Mouse (Mus musculus): ENCODE data around the gene Tmem203. TPM values are rescaled to one million over a fixed set of nuclear protein-coding genes. Genes with fewer than 3 reads are reported as not detected.

Tmem203 gene
- polyA plus RNA-seq, 1 experiment, result 31.9 TPM

GRCm38 (mm10) chr2:25234551-25235220 is 20.6 kb upstream of the Tmem203 start:
- Histone ChIP-seq H3K27ac (ENCODE audit: insufficient read depth, low read length) (no peak overlapping the region), H3K4me1 (ENCODE audit: control insufficient read depth, insufficient read depth, low read length) (no peaks in the 10 kb centered on the region), H3K4me3 (replicated peaks; ENCODE audit: insufficient read depth, low read depth, low read length) (no peak overlapping the region), H3K27me3 (ENCODE audit: control insufficient read depth, insufficient read depth, low read length) (no peaks in the 10 kb centered on the region)
- DNase-seq, result no peak
- TF ChIP-seq CTCF (IDR thresholded peaks at IDR 0.05; ENCODE audit: borderline replicate concordance, insufficient read depth, low read depth, low read length), result no peak
- TF ChIP-seq POLR2A (IDR thresholded peaks at IDR 0.05; ENCODE audit: borderline replicate concordance, insufficient read depth, low read length), result no peak
- WGBS, result 70% methylated on average over 5 of the region's 5 CpGs

DNA sequence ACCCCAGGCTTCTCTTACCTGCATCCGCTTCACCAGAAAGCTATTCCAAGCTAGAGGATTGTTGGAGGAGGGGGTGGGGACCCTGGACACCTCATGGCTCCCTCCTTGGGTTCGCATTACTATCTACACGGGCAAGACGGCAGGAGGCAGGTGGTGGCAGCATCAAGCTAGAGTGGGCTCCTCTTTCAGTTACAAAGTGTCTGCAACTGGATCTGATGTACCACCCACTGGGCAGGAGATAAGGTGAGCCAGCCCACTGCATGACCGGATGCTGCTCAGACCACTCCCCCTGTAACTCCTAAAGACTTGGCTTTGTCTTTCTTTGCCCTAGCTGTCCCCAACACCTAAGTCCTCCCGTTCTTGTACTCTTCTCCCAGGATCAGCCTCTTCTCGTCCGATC is 18.6 kb upstream of the Tmem203 start, which contains the start of gene Rnf224:
Rnf224 (minus strand) TSS at position 174 of the 400 bp plus-strand sequence.
- no peak for TF ChIP-seq CTCF (IDR thresholded peaks at IDR 0.05; ENCODE audit: borderline replicate concordance, insufficient read depth, low read depth, low read length)
- H3K4me1 ChIP-seq (ENCODE audit: control insufficient read depth, insufficient read depth, low read length), result peaks cover 11% of the 10 kb centered on the region
- H3K4me3 ChIP-seq (replicated peaks; ENCODE audit: insufficient read depth, low read depth, low read length), result no peak within 1 kb of the TSS
- H3K27me3 ChIP-seq (ENCODE audit: control insufficient read depth, insufficient read depth, low read length), result no peaks in the 10 kb centered on the region
- DNase-seq, result no peak
- no peak within 1 kb of the TSS for H3K27ac ChIP-seq (ENCODE audit: insufficient read depth, low read length)
- 43% methylated on average over 8 of the region's 8 CpGs for WGBS

DNA sequence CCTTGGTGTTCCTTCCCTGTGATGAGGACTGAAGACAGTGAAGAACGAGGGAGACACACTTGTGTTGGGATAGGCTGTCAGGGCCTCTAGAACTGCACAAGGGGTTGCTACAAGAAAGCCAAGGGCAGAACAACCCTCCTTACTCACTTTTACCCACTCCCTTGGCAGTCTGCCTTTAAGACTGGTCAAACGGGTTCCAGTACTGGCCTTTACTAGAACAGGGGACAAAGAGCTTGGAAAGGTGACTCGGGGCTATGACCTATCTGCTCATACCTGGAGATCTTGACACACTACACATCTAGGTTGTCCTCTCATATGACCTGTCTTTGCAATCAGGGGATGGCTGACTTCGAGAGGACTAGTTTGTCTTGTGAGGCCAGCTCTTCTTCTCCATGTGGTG is 17.7 kb upstream of the Tmem203 start:
- 59% methylated on average over 4 of the region's 4 CpGs for WGBS
- Histone ChIP-seq H3K27ac (ENCODE audit: insufficient read depth, low read length) (no peak overlapping the region), H3K27me3 (ENCODE audit: control insufficient read depth, insufficient read depth, low read length) (no peaks in the 10 kb centered on the region), H3K4me1 (ENCODE audit: control insufficient read depth, insufficient read depth, low read length) (peaks cover 11% of the 10 kb centered on the region), H3K4me3 (replicated peaks; ENCODE audit: insufficient read depth, low read depth, low read length) (no peak overlapping the region)
- TF ChIP-seq CTCF (IDR thresholded peaks at IDR 0.05; ENCODE audit: borderline replicate concordance, insufficient read depth, low read depth, low read length) (no peak), POLR2A (IDR thresholded peaks at IDR 0.05; ENCODE audit: borderline replicate concordance, insufficient read depth, low read length) (no peak)
- no peak for DNase-seq

- no peaks in the 10 kb centered on the region for H3K27me3 ChIP-seq (ENCODE audit: control insufficient read depth, insufficient read depth, low read length)
- H3K27ac ChIP-seq (ENCODE audit: insufficient read depth, low read length), result no peak overlapping the region
- H3K4me1 ChIP-seq (ENCODE audit: control insufficient read depth, insufficient read depth, low read length), result peaks cover 11% of the 10 kb centered on the region
- H3K4me3 ChIP-seq (replicated peaks; ENCODE audit: insufficient read depth, low read depth, low read length), result no peak overlapping the region
- DNase-seq, result no peak
- TF ChIP-seq POLR2A (IDR thresholded peaks at IDR 0.05; ENCODE audit: borderline replicate concordance, insufficient read depth, low read length) (no peak), CTCF (IDR thresholded peaks at IDR 0.05; ENCODE audit: borderline replicate concordance, insufficient read depth, low read depth, low read length) (no peak)
These were observed 17.1 kb upstream of the Tmem203 start for GRCm38 (mm10) chr2:25238106-25238505.

DNA sequence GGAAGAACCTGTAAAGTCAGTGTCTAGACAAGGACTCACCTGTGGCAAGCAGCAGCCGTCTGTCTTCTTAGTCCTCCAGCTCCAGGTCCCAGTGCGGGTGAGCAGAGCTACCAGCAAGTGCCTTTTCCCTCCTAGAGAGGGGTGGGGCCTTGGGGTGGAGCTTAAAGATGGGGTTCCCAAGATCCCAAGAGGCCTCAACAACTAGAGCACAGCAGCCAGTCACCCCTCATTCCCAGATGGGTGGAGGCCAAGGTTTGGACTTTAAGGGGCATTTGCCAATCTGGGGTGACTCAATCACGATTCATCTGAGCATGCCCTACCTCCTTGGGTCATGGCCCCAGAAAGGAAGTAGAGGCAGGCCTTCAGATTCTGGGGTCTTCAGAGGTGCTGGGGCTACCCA is 15.5 kb upstream of the Tmem203 start:
- no peak for DNase-seq
- WGBS, result 81% methylated on average over 3 of the region's 3 CpGs
- Histone ChIP-seq H3K27me3 (ENCODE audit: control insufficient read depth, insufficient read depth, low read length) (no peaks in the 10 kb centered on the region), H3K27ac (ENCODE audit: insufficient read depth, low read length) (no peak overlapping the region), H3K4me1 (ENCODE audit: control insufficient read depth, insufficient read depth, low read length) (peaks cover 25% of the 10 kb centered on the region), H3K4me3 (replicated peaks; ENCODE audit: insufficient read depth, low read depth, low read length) (no peak overlapping the region)
- no peak for TF ChIP-seq CTCF (IDR thresholded peaks at IDR 0.05; ENCODE audit: borderline replicate concordance, insufficient read depth, low read depth, low read length)
- no peak for TF ChIP-seq POLR2A (IDR thresholded peaks at IDR 0.05; ENCODE audit: borderline replicate concordance, insufficient read depth, low read length)

DNA sequence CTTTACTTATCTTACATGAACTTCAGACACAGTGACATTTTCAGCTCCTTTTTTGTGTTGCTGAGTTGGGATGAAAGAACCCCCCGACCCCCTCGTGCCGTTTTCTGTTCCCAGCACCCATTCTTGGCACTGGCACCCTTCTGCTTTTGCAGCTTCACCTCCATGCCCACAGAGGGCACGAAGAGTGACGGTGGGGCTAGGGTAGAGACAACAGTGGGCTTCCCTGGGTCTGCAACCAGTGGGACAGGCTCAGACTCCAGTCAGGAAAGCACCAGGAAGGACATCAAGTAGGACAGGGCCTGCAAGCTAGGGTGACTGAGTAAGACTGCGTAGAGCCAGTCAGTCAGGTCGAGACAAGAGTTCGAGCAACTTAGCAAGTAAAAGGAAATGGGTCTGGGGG is 14.9 kb upstream of the Tmem203 start:
- no peak overlapping the region for H3K27ac ChIP-seq (ENCODE audit: insufficient read depth, low read length)
- no peaks in the 10 kb centered on the region for H3K27me3 ChIP-seq (ENCODE audit: control insufficient read depth, insufficient read depth, low read length)
- peaks cover 31% of the 10 kb centered on the region for H3K4me1 ChIP-seq (ENCODE audit: control insufficient read depth, insufficient read depth, low read length)
- peak overlapping the region; percentile 35 for H3K4me3 ChIP-seq (replicated peaks; ENCODE audit: insufficient read depth, low read depth, low read length)
- 63% methylated on average over 8 of the region's 8 CpGs for WGBS
- no peak for TF ChIP-seq CTCF (IDR thresholded peaks at IDR 0.05; ENCODE audit: borderline replicate concordance, insufficient read depth, low read depth, low read length)
- DNase-seq, result no peak

DNA sequence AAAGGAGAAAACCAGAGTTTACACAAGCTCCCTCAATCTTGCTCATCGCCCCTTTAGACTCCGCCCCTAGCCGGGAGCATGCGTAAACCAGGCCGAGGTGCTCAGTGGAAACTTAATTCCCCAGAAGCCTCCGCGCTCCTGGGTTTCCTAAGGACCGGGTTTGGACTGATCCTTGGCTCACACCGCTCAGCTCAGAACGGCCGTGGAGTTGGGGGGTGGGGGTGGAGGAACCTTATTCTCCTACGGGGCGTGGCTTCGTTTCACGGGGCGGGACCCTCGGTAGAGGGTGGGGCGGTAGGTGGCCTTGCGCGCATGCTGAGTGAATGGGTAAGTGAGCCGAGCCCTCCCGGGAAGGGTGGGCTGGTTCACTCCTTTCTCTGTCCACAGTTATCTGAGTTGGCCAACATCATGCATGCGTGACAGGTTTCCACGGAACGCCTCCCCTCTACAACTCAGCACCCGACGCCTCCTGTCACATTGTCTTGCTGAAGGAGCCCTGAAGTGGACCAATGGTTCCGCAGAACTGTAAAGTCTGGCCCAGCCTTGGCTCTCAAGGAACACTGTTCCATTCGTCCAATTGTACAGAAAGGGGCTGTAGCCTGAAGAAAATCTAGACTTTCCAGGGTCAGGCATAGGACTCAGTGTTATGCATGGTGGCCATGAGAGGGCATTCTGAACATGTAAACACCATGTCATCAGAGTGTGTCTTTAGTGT is 14.4 kb upstream of the Tmem203 start:
- DNase-seq, result peak; percentile 71 to 81
- no peaks in the 10 kb centered on the region for H3K27me3 ChIP-seq (ENCODE audit: control insufficient read depth, insufficient read depth, low read length)
- peak overlapping the region; percentile 80; the same call in 1 of the 2 replicates for H3K27ac ChIP-seq (ENCODE audit: insufficient read depth, low read length)
- peak overlapping the region; percentile 77 for H3K4me3 ChIP-seq (replicated peaks; ENCODE audit: insufficient read depth, low read depth, low read length)
- peak; percentile 44; the same call in 1 of the 2 replicates for TF ChIP-seq POLR2A (IDR thresholded peaks at IDR 0.05; ENCODE audit: borderline replicate concordance, insufficient read depth, low read length)
- TF ChIP-seq CTCF (IDR thresholded peaks at IDR 0.05; ENCODE audit: borderline replicate concordance, insufficient read depth, low read depth, low read length), result no peak
- WGBS, result 1% methylated on average over 29 of the region's 29 CpGs
- H3K4me1 ChIP-seq (ENCODE audit: control insufficient read depth, insufficient read depth, low read length), result peaks cover 36% of the 10 kb centered on the region

DNA sequence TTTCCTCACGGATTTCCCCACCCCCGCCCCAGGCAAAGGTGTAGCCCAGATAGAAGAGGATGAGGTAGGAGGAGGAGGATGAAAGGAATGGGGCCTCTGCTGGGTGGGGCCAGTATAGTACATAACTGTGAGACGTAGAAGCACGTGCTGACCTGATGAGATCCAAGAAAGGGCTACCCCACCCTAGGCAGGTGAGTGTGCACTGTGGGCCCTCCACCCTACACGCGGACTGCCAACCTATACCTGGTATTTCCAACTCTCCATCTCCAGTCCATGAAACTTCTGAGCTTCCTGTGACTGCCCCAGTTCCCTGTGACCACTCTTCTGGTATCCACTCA is 13.8 kb upstream of the Tmem203 start:
- WGBS, result 8% methylated on average over 6 of the region's 6 CpGs
- Histone ChIP-seq H3K27me3 (ENCODE audit: control insufficient read depth, insufficient read depth, low read length) (no peaks in the 10 kb centered on the region), H3K4me3 (replicated peaks; ENCODE audit: insufficient read depth, low read depth, low read length) (peak overlapping the region; percentile 77), H3K27ac (ENCODE audit: insufficient read depth, low read length) (peak overlapping the region; percentile 80), H3K4me1 (ENCODE audit: control insufficient read depth, insufficient read depth, low read length) (peaks cover 42% of the 10 kb centered on the region)
- no peak for DNase-seq
- no peak for TF ChIP-seq CTCF (IDR thresholded peaks at IDR 0.05; ENCODE audit: borderline replicate concordance, insufficient read depth, low read depth, low read length)
- no peak for TF ChIP-seq POLR2A (IDR thresholded peaks at IDR 0.05; ENCODE audit: borderline replicate concordance, insufficient read depth, low read length)

Data from cerebellum, adult 2 months (tissue).